Mouse (Mus musculus) Muller cell, postnatal 12 days (primary cell): ENCODE data around the gene Enoph1.
A peak's percentile ranks its signal among the peaks of the same experiment; 100 is the strongest.

Source experiments
- DNase-seq: peaks from one replicate; pipeline ENCODE4 v3.0.0-alpha.2; 2015; ENCODE audit errors: inconsistent ontology term

The Enoph1 gene

DNA sequence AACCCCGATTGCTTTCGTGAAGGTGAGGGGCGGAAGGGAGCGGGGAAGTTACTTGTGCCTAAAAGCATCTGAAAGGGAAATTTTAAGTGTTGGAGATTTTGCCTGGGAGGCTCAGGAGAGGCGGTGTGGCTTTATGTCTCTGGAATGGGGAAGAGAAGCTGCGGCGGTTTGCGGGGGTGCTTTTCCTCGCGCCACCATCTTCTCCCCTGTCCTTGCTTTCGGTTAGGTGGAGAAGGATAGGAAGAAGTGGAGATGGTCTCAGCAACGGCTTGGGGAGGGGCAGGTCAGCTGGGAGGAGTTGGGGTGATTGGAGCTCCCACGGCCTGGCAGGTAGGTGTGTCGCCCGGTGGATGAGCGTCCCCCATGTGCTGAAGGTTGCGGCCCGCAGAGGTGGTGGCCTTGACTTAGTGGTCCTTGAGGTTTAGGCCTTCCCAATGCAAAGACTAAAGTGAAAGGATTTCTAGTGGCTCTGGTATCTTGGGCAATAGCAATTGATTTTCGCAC lies 548 bp downstream of the Enoph1 start:
- no peak for DNase-seq

DNA sequence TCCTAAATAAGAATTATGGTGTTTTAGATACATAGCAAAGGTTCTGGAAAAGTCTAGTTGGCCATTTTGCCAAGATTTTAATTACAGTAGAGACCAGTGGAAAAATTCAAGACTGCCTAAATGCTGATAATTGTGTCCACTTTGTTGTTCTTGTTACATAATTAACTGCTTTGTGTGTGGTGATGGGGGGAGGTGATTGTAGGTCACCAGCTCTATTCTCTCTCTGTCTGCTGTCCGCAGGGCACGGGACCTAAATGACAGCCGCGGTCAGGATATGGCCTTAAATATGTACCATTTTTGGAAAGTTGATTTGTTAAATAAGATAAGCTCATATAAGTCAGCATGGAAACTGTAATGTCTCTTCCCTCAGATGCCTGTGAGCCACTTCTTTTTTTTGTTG lies 1.5 kb downstream of the Enoph1 start:
- peak; percentile 45 for DNase-seq

DNA sequence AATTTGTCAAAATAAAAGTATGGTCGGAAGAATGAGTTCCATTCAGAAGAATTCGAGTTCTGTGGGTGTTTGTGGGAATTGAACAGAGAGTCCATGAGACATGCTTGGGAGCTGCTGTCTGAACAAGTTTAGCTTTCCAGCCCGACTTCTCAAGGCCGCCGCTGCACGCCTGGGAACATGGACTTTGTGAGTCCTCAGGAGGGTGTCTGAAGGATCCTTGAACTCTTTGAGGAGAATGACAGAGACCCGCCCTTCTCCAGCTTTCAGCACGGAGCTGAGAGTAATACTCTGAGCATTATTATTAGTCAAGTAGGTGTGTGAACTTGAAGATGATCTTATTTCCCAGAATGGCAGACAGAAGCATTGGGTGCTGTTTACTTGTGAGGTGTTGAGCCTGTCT lies 2.7 kb downstream of the Enoph1 start:
- DNase-seq = no peak

DNA sequence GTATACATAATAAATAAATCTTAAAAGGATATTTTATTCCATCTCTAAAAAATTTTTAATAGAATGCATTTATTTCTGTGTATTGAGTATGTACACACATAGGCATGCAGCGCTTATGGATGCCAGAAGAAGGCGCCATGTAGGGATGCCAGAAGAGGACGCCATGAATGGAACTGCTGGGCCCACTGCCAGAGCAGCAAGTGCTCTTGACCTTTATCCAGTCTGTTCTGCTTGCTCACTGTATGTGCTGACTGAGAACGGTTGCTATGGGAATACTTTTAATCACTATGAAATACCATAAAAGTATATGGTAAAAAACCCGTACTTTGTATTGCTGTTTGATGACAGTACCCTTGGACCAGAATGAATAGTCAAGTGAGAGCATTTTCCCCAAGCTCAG lies 3.6 kb downstream of the Enoph1 start:
- DNase-seq = no peak

DNA sequence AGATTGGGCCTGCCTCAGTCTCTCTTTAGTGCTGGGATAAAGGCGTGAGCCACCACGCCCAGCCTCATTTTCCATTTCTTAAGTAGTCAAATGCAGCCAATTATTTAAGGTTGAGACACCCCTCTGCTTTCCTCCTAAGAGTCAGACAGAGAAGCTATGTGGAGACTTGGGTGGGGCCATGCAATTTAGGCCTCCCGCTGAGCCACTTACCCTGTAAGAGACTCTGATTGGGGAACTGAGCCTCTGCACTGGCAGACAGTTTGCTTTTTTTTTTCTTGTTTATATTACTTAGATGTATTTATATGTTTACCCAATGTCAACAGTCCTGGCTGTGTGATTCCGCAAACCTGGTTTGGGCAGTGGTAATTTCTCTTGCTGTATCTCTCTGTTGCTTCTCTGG lies 4.2 kb downstream of the Enoph1 start:
- DNase-seq = no peak

DNA sequence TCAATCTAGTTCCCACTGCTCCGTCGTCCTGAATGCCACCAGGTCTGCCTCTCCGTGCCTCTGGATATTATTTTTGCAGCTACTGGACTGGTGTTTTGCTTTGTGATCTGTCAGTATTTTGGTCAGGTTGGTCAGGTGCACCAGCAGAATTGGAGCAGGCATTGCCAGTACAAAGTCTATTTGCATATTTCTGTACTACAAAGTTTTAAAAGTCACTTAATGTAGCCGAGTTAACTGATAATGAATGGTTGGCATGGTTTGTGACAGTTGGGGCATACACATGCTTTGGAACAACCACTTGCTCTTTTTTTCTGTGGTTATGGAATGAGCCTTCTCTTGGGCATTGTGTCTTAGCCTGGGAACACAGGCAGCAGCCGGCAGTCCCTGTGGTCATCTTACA lies 4.8 kb downstream of the Enoph1 start:
- DNase-seq = no peak

DNA sequence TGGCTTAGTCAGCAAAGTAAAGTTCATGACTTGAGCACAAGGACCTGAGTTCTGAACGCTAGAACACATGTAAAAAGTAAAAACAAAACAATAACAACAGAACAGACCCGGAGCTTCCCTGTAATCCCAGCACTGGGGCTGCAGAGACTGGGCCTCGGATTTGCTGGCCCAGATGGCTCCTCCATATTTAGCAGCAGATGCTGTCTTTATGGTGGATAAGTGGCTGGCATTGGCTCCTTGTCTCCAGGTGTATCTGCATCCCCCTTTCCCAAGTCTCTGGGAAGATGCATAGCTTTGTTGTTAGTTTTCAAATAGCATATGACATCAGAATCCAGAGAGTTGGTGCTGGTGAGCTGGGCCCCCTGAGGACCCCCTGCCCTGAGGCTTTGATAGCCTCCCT lies 6.3 kb downstream of the Enoph1 start:
- no peak for DNase-seq

DNA sequence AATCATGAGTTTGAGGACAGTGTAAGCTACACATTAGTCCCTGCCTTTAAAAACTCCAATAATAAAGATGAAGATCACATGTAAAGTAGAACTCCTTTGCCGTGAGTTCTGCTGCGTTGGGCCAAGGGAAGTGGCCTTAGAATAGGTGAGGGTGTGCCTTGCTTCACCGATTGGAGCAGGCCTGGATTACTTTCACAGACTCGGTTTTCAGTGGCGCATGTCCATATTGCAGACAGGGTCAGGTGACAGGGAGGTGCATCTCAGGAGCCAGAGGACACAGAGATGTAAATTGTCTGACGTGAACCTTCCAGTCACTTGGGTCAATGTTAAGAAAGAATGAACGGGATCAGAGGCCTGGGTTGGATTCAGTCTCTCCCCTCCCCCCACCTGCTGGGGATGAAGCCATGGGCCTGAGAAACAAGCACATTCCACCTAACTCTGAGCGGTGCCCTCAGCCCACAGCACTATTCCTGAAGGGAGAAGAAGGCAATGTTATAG lies 7.4 kb downstream of the Enoph1 start:
- DNase-seq = no peak

DNA sequence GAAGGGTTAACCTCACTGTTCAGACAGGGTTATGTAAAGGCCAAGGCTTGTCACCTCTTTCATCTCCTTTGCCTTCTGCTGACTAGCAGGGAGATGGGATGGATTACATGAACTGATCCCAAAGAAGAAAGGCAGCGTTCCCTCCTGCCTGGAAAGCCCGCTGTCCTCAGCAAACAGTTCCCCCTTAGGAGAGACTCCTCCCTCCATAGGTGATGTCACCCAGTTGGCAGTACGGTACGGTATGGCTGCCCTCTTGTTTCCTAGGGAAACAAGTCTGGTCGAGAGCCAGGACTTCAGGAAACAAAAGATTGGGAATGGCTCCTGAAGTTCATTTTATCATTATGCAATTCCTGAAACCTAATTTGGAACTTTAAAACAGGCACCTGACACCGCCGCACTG lies 8.1 kb downstream of the Enoph1 start:
- DNase-seq = no peak

DNA sequence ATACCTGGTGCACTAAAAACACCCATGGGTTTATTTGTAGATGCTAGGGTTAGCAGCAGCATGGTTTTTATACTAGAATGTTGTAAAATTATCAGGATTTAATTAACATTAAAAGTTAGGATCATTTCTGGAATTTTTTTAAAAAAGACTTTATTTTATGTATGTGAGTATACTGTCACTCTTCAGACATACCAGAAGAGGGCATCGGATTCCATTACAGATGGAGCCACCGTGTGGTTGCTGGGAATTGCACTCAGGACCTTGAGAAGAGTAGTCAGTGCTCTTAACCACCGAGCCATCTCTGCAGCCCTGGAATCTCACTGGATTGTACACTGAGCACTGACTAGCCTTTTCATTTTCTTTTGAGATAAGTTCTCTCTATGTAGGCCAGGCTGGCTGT lies 10.1 kb downstream of the Enoph1 start:
- DNase-seq = no peak

DNA sequence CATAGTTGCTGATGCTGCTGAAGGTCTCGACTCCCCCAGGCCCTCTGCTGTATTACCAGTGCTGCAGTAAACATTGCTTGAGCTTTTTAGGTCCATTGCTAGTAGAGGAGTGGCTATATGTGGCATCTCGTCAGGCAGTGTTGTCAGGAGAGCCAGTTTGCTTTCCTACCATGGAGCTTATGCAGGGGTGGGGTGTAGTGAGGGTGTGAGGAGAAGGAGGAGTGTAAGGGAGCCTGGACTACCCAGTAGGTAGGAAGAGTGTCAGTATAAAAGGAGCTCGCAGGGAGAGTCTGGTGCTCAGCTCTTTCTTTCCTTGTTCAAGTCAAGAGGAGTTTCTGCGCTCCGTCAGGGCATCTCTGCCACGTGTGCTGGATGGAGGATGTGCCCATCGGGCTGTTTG lies 12.9 kb downstream of the Enoph1 start:
- no peak for DNase-seq

DNA sequence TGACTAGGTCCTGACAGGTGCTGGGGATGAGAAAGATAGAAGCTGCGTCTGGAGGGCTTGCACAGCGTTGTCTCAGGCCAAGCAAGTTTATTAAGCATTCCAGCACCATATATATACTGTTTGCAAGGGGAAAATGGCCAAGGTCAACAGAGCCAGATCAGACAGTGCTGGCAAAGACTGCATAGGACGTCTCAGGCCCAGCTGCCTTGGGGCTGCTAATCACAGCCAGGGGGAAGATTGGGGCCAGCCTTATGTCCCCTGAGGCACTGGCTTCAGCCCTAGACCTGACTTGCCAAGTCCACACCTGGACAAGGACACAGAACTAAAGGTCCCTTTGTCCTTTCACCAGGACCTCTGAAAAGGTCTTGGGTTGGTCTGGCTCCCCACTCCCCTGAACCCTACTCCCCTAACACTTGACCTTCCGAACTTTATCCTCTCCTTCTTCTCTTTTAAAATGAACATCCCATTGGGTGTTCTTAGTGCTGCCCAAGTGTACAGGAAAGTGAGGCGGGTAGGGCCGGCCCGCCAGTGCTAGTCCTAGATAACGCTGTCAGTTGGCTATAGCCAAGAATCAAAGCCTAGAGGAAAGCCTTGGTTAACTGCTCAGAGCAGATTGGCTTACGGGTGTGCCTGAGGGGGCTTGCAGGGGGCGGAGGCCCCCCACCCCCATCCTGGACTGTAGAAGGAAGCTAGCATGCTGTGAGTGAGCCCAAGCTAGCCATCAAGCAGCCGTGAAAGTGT lies 15.2 kb downstream of the Enoph1 start:
- no peak for DNase-seq

DNA sequence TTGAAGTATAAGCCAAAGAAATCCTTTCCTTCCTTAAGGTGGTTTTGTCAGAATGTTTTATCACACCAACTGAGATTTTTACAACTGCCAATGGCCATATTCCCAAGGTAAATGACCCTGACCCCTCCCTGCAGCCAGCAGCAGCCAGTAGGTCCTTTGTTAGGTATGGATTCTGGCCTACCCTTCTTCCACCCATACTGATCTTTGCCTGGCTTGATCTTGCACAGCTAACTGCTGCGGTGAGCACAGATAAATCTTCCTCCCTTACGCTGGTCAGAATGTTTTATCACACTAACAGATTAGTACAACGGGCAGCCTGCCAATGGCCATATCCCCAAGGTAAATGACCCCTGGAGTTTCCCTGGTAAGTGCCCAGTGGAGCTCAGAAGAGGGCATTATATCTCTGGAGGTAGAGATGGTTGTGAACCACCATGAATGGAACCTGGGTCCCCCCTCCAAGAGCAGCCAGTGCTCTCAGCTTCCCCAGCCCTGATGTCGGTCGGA lies 16.1 kb downstream of the Enoph1 start:
- DNase-seq = no peak

DNA sequence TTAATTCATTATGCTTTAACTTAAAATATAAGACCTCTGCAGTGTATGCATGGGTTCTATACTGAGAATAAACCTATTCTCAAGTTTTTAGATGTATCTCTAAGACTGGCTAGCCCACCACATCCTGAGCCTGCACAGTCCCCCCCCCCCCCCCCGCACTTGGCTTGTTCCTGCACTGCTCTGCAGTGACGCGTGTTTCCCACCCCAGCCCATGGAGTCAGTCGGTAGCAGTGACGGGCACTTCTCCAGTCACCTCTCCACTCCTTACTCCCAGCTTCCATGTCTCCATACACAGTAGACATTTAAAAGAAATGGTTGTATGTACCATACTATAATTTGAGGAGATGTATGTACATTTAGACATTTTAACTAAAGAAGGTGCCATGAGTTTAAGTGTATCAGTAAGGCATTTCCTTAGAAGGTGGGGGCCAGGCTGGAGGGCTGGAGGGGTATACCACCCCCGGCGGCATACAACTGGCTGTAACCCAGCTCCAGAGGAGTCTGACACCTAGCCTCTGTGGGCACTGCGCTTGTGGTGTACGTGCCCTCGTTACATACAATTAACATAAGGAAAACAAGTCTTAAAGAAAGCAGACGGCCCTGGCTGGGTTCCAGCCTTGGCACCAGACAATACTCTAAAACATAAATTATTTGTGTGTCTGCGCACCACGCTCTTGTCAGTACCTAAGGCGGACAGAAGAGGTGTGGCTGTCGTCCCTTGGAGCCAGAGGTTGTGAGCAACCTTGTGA lies 17.9 kb downstream of the Enoph1 start:
- DNase-seq = no peak

DNA sequence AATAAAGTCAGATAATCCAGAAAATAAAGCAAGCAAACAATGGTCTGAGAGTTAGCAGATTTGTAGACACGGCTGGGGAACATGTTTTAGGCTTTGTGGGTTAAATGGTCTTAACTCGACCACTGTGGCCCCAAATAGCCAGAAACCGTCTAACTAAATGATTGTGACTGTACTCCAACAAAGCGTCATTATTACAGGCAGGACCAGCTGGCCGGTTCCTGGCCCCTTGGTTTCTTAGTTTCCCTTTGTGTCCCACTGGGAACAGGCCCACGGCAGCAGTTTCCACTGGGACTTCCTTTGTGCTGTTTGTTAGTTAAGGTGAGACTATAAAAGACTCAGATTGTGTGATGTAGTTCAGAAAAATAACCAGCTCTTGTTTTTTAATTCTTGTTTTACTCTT lies 18.9 kb downstream of the Enoph1 start:
- DNase-seq = peak; percentile 61

DNA sequence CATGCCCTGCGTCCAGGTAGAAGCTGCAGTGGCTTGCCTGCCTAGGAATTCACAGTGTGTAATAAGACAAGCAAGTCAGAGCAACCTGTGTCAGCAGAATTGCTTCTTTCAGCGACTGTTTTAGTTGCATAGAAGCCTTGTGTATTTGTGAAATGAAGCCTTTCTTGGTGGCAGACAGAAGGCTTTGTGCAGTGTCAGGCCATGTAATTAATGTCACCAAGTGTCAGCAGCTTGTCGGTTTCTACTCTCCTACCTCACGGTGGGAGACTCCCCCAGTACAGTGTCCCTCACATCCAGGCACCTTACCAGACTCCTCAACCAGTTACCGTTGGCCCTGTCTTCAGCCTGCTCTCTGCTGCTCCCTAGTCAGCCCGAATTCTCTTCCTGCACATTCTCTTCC lies 19.5 kb downstream of the Enoph1 start:
- peak; percentile 46 for DNase-seq

DNA sequence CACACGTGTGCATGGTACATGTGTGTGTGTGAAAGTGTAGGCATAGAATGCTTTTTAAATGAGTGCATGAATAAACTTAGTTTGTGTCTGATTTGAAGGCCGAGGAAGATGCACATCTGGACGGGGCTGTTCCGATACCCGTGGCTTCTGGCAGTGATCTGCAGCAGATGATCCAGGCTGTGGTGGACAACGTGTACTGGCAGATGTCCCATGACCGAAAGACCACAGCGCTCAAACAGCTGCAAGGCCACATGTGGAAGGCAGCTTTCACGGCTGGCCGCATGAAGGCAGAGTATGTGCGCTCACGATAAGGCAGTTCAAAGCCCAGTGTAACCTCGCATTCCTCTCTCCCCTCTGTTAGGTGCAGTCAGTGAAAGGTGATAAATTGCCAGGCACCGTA lies 21.1 kb downstream of the Enoph1 start:
- DNase-seq = no peak

DNA sequence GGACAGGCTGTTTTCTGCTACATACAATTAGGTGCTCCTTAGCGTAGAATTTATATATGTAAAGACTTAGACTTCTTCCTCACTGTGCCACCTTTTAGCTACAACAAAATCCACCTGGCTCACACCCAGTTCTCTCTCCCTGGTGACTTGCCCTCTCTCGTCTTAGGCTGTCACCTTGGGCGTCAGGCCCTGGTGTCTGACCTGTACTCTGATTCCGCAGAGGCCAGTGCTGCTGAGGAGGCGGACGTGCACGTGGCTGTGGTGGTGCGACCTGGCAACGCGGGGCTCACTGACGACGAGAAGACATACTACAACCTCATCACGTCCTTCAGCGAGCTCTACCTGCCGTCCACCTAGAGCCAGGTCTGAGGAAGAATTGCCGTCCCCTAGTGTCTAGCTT lies 27.8 kb downstream of the Enoph1 start:
- DNase-seq = no peak

DNA sequence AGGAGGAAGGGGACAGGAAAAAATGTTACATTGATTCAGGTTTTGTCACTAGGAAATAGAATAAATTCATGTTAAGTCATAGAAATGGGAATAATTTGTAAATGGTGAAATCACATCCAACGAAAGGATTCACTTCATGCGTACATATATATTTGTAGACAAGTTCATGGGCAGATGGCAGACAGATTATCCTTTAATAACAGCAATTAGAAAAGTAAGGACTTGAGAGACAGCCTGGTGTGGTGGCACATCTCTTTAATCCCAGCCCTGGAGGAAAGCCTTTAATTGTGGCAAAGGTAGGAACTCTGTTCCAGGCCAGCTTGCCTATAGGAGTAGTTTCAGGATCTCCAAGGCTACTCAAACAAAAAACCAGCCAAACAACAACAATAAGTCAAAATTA lies 29.7 kb downstream of the Enoph1 start:
- DNase-seq = no peak

DNA sequence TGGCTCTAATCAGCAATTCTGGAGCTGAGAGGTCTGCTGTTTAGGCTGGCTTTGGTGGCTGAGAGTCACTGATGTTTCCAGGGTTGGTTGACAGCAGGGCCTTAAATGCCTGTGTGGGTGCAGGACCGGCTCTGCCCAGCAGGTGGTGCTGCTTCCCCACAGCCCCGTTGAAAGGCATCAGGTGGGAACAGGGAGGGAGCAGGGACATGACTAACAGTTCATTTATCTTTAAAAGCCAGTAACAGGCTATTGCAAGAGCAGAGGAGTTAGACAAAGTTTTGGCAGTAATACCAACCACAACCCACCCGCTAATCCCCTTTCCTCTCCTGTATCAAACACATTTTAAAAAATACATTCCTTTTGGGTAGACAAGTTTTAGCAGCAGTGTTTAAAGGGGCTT lies 30.5 kb downstream of the Enoph1 start:
- peak; percentile 89 for DNase-seq

DNA sequence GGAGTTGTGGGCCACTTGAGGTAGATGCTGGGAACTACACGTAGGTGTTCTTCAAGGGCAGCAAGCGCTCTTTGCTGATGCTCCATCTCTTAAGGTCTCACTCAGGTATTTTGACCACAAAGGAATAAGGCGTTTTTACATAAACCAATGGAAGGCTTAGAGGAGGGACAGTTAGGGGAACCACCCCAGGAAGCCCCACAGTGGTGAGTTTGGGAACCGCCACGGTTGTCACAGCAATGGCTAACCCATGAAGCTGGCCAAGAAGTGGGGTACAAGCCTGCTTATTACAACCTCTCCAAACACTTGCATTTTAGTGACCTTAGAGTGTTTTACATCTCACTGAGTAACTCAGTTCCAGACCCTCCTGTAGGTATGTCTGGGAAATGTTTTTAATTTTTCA lies 31.8 kb downstream of the Enoph1 start:
- DNase-seq = no peak

DNA sequence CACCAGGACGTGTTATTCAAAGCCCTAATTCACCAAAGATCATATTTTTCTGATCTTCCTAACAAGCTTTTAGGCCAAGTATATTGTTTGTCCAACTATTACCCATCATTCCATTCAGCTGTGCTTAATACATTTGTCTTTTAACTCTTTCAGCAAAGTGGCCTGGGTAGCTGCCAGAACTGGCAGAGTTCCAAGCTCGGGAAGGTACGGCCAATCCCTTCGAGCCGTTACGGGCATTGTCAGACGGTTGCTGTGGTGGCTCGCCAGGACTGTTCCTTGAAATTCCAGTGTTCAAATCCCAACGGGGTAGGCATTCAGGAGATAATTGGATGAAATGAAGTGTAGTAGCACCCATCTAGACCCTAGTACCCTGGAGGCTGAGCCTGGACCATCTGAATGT lies 32.8 kb downstream of the Enoph1 start:
- DNase-seq = no peak

DNA sequence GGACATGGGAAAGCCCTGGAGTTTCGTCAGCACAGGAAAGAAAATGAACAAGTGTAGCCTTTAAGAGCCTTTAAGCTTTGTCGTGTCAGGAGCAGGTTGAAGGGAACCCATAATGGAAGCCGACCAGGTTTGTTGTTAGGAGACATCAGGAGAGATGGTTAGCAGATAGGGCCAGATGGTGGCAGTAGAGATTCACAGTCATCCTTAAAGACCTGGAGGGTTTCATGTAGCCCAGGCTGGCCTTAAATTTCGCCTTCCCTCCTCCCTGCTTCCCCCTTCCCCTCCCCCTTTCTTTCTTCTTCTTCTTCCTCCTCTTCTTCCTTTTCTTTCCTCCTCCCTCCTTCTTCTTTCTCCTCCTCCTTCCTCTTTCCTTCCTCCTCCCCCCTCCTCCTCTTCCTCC lies 34.8 kb downstream of the Enoph1 start:
- DNase-seq = no peak
